Mouse (Mus musculus) lung, embryonic 14.5 days (tissue): ENCODE measurements at regions not wholly inside any gene's neighbourhood (a gene's known extent, or its start where the extent isn't known, plus 50 kb on each side); places are given as distances from the start of the nearest gene placed in this dataset.

Experiments used
- ATAC-seq: fragments of 200-750 bp; cut with Nextera tagmentation; 2 replicates; pipeline ENCODE4 v1.8.0; 2017; ENCODE audit warnings: mild to moderate bottlenecking, moderate TSS enrichment, moderate library complexity; ENCODE audit not compliant: insufficient read depth
- DNase-seq: peaks from one replicate; pipeline ENCODE4 v3.0.0-alpha.2; 2015
- H3K27ac ChIP-seq: fragments of 300-500 bp; sonication (generic); 2 replicates; pipeline ENCODE4 v1.5.1; 2014; ENCODE audit warnings: low read depth, mild to moderate bottlenecking, moderate library complexity
- H3K27me3 ChIP-seq: fragments of 300-500 bp; sonication (generic); 2 replicates; pipeline ENCODE4 v1.6.1; 2014; ENCODE audit warnings: low read length, control low read depth; ENCODE audit not compliant: insufficient read depth
- H3K36me3 ChIP-seq: fragments of 300-500 bp; sonication (generic); 2 replicates; pipeline ENCODE4 v1.6.1; 2014; ENCODE audit warnings: control low read depth; ENCODE audit not compliant: insufficient read depth
- H3K4me1 ChIP-seq: fragments of 300-500 bp; sonication (generic); 2 replicates; pipeline ENCODE4 v1.6.1; 2014; ENCODE audit warnings: antibody characterized with exemption, control low read depth; ENCODE audit not compliant: insufficient read depth
- H3K4me2 ChIP-seq: fragments of 300-500 bp; sonication (generic); 2 replicates; pipeline ENCODE4 v1.6.1; 2014; ENCODE audit warnings: mild to moderate bottlenecking
- H3K4me3 ChIP-seq: fragments of 300-500 bp; sonication (generic); 2 replicates; pipeline ENCODE4 v1.5.1; 2014; ENCODE audit warnings: low read depth, low read length
- H3K9ac ChIP-seq: fragments of 300-500 bp; sonication (generic); 2 replicates; pipeline ENCODE4 v1.6.1; 2014
- H3K9me3 ChIP-seq: fragments of 300-500 bp; sonication (generic); 2 replicates; pipeline ENCODE4 v1.6.1; 2016; ENCODE audit warnings: low read depth, low read length, control low read depth
- CTCF ChIP-seq: IDR thresholded peaks from 2 replicates; pipeline ENCODE4 v1.5.1; 2016; ENCODE audit warnings: antibody characterized with exemption, low read depth
- WGBS: fragments of 180-500 bp; shearing (Covaris S2); extraction: QIAGEN DNeasy Blood & Tissue Kit; methylation state at CpG from one replicate; pipeline ENCODE4 v1.1.7; 2014; 5-methylcytosine and 5-hydroxymethylcytosine counted together

DNA sequence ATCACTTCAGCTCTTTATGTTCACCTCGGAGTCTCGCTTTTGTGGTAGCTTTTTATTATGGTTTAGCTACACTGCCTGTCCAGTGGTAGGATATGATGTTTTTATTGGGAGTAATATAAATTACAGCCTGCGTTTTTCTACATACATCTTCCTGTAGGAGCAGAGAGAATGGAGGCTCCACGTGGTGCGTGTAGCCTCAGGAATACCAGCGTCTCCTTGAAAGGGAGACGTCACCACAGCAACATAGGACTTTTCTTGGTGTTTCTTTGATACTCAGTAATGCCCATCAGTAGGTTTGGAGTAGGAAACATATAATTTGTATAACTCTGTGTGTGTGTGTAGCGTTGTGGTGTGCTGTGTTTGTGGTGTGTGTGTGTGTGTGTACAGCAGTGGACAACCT lies 150.7 kb downstream of the Ndufs4 start:
- Histone ChIP-seq H3K27ac (no peak overlapping the region), H3K4me2 (peak overlapping the region; percentile 20; the same call in 1 of the 2 replicates), H3K36me3 (no peaks in the 10 kb centered on the region), H3K4me1 (no peaks in the 10 kb centered on the region), H3K4me3 (no peak overlapping the region), H3K27me3 (no peaks in the 10 kb centered on the region), H3K9me3 (no peaks in the 10 kb centered on the region), H3K9ac (no peak overlapping the region)
- DNase-seq (no peak), ATAC-seq (no peak)
- no peak for TF ChIP-seq CTCF
- 55% methylated on average over 8 of the region's 8 CpGs for WGBS

DNA sequence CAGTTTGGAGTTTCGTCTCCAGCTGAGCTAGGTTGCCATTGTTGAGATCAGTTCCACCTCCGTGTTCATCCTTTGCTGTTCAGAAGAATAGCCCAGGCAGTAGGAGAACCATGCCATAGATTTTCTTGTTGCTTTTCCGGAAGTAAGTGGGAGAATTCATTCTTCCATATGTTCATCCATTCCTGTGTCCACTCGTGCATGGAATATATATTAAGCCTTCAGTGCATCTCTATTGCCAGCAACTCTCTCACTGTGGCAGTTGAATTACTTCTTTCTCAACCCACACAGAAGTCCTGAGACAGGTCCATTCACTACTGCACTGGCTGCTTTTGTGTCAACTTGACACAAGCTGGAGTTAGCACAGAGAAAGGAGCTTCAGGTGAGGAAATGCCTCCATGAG lies 152.2 kb downstream of the Ndufs4 start:
- DNase-seq (no peak), ATAC-seq (no peak)
- Histone ChIP-seq H3K27ac (no peak overlapping the region), H3K9me3 (no peaks in the 10 kb centered on the region), H3K4me1 (no peaks in the 10 kb centered on the region), H3K4me2 (no peak overlapping the region), H3K4me3 (no peak overlapping the region), H3K9ac (no peak overlapping the region), H3K27me3 (no peaks in the 10 kb centered on the region), H3K36me3 (no peaks in the 10 kb centered on the region)
- WGBS: 86% methylated on average over 4 of the region's 4 CpGs
- no peak for TF ChIP-seq CTCF

GRCm38 (mm10) chr13:114232203-114232602 lies 155.9 kb downstream of the Ndufs4 start:
- ATAC-seq: no peak
- Histone ChIP-seq H3K27me3 (no peaks in the 10 kb centered on the region), H3K4me2 (no peak overlapping the region), H3K4me3 (no peak overlapping the region), H3K27ac (no peak overlapping the region), H3K36me3 (no peaks in the 10 kb centered on the region), H3K4me1 (no peaks in the 10 kb centered on the region), H3K9ac (no peak overlapping the region), H3K9me3 (no peaks in the 10 kb centered on the region)
- DNase-seq: no peak
- TF ChIP-seq CTCF: no peak
- 91% methylated on average over 3 of the region's 3 CpGs for WGBS

DNA sequence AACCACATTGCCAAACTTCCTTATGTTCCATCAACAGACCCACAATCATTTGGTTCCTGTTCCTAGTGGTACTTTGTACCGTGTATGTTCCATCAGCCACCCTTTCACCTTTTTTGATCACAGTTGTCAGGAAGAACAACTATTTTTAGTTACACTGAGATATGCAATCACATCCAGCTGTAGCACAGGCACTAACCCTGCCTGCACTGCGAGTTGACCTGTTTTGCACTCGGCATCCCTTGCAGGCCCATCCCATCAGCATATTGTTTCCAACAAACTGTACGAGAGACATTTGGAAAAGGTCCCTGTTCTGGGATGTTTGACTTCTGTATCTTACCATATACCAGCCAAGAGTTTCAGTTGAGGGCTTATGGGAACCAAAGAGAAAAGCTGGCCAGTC lies 157.5 kb downstream of the Ndufs4 start:
- Histone ChIP-seq H3K4me1 (no peaks in the 10 kb centered on the region), H3K9me3 (no peaks in the 10 kb centered on the region), H3K36me3 (no peaks in the 10 kb centered on the region), H3K4me2 (no peak overlapping the region), H3K4me3 (no peak overlapping the region), H3K27ac (no peak overlapping the region), H3K9ac (no peak overlapping the region), H3K27me3 (no peaks in the 10 kb centered on the region)
- DNase-seq (no peak), ATAC-seq (no peak)
- TF ChIP-seq CTCF: no peak
- WGBS: 72% methylated on average over 4 of the region's 4 CpGs

DNA sequence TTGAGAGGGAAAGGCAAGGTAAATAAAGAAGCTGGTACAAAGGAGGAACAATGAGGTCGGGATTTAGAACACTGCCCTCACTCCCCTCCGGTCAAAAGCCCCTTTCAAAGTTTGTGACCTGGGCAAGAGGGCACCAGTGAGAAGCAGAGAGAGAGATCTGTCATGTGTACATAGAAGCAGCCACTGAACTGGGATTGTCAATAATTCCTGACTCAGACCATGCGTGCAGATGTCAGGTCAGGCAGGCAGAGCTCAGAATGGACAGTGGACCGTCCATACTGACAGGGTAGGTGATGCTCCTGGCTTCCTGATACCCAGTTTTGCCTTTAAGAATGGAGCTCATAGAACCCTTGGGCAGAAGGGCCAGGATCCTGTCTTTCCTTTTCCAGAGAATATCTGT lies 161.0 kb downstream of the Ndufs4 start:
- H3K9me3 ChIP-seq: no peaks in the 10 kb centered on the region
- no peak overlapping the region for H3K4me2 ChIP-seq
- no peaks in the 10 kb centered on the region for H3K36me3 ChIP-seq
- DNase-seq (no peak), ATAC-seq (no peak)
- no peak for TF ChIP-seq CTCF
- WGBS: 54% methylated on average over 4 of the region's 4 CpGs
- no peak overlapping the region for H3K4me3 ChIP-seq
- H3K27me3 ChIP-seq: no peaks in the 10 kb centered on the region
- H3K9ac ChIP-seq: no peak overlapping the region
- H3K4me1 ChIP-seq: no peaks in the 10 kb centered on the region
- H3K27ac ChIP-seq: no peak overlapping the region

GRCm38 (mm10) chr13:114226291-114226925 lies 161.7 kb downstream of the Ndufs4 start:
- 36% methylated on average over 7 of the region's 7 CpGs for WGBS
- H3K4me2 ChIP-seq: no peak overlapping the region
- no peaks in the 10 kb centered on the region for H3K4me1 ChIP-seq
- no peak overlapping the region for H3K4me3 ChIP-seq
- no peak for TF ChIP-seq CTCF
- no peak overlapping the region for H3K9ac ChIP-seq
- no peaks in the 10 kb centered on the region for H3K36me3 ChIP-seq
- H3K27ac ChIP-seq: no peak overlapping the region
- no peak for DNase-seq
- no peaks in the 10 kb centered on the region for H3K27me3 ChIP-seq
- no peaks in the 10 kb centered on the region for H3K9me3 ChIP-seq
- no peak for ATAC-seq

GRCm38 (mm10) chr13:114219870-114220492 lies 168.1 kb downstream of the Ndufs4 start:
- Histone ChIP-seq H3K4me1 (peaks cover 6% of the 10 kb centered on the region; the same call in 1 of the 2 replicates), H3K27me3 (no peaks in the 10 kb centered on the region), H3K36me3 (no peaks in the 10 kb centered on the region), H3K4me2 (no peak overlapping the region), H3K9ac (no peak overlapping the region), H3K9me3 (no peaks in the 10 kb centered on the region), H3K27ac (no peak overlapping the region), H3K4me3 (no peak overlapping the region)
- DNase-seq: peak; percentile 56
- ATAC-seq: peak; percentile 61; the same call in 1 of the 2 replicates
- WGBS: 47% methylated on average over 5 of the region's 5 CpGs
- no peak for TF ChIP-seq CTCF
